Mouse (Mus musculus): ENCODE results near the gene Fto. TPM values are rescaled to one million over a fixed set of nuclear protein-coding genes. Genes with fewer than 3 reads are reported as not detected.

The Fto gene
- total and polyA plus RNA-seq, 3 experiments = 8.4 to 43.2 (median 15.7) TPM

GRCm38 (mm10) chr8:91518085-91518484 lies 204.8 kb downstream of the Fto start:
- H3K36me3 ChIP-seq (replicated peaks in 1 of 2; ENCODE audit: control insufficient read depth in 1 of 2, insufficient read depth in 1 of 2, low read length in 1 of 2) = peaks cover 4 to 50% of the 10 kb centered on the region in 2 experiments
- H3K4me1 ChIP-seq (ENCODE audit: control insufficient read depth in 1 of 2, insufficient read depth in 2 of 2) = no peaks in the 10 kb centered on the region
- dilution Hi-C loops (cut with MboI; ENCODE audit: extremely low pct_ligation_motif_present, extremely low pct_unique_long_range_greater_than_20kb, low sequenced_read_pairs) (no loop called here), in situ Hi-C loops (cut with MboI; ENCODE audit: low pct_ligation_motif_present, low pct_unique_long_range_greater_than_20kb, low sequenced_read_pairs) (loop anchor here (25.0 kb wide), 1 partner anchor 1494 kb away; no protein-coding TSS in a partner anchor)
- H3K4me2 ChIP-seq (ENCODE audit: insufficient read depth, low read depth, poor library complexity, severe bottlenecking) = no peak overlapping the region
- H3K27ac ChIP-seq (ENCODE audit: insufficient read depth, low read depth) = no peak overlapping the region
- H3K9ac ChIP-seq (ENCODE audit: insufficient read depth, low read depth) = no peak overlapping the region
- H3K4me3 ChIP-seq (replicated peaks in 1 of 3; ENCODE audit: low read depth in 2 of 3, low read length in 2 of 3, poor library complexity in 1 of 3) = no peak overlapping the region
- no peak for TF ChIP-seq TCF12 (IDR thresholded peaks at IDR 0.05; ENCODE audit: low read depth, low read length)
- TF ChIP-seq ZC3H11A (IDR thresholded peaks at IDR 0.05; ENCODE audit: low read depth, low read length) = no peak
- TF ChIP-seq ELF1 (IDR thresholded peaks at IDR 0.05; ENCODE audit: low read depth, low read length) = no peak
- TF ChIP-seq CHD1 (IDR thresholded peaks at IDR 0.05; ENCODE audit: low read depth, low read length) = no peak
- TF ChIP-seq MXI1 (IDR thresholded peaks at IDR 0.05; ENCODE audit: low read depth, low read length) = no peak
- no peak for TF ChIP-seq POLR2AphosphoS2 (IDR thresholded peaks at IDR 0.05; ENCODE audit: low read depth, low read length)
- TF ChIP-seq KAT2A (IDR thresholded peaks at IDR 0.05; ENCODE audit: insufficient replicate concordance, low read length) = no peak
- TF ChIP-seq ZNF384 (IDR thresholded peaks at IDR 0.05; ENCODE audit: low read depth, low read length) = no peak
- no peaks in the 10 kb centered on the region for H3K9me3 ChIP-seq (replicated peaks; ENCODE audit: low read length)
- no peaks in the 10 kb centered on the region for H3K27me3 ChIP-seq (replicated peaks)
- DNase-seq (ENCODE audit: extremely low read depth) = no peak
- H3K79me2 ChIP-seq (replicated peaks; ENCODE audit: control insufficient read depth, extremely low read depth, insufficient read depth, poor library complexity, severe bottlenecking) = no peaks in the 10 kb centered on the region

GRCm38 (mm10) chr8:91522201-91522600 lies 208.9 kb downstream of the Fto start:
- Histone ChIP-seq H3K9ac (ENCODE audit: insufficient read depth, low read depth) (no peak overlapping the region), H3K36me3 (replicated peaks in 1 of 2; ENCODE audit: control insufficient read depth in 1 of 2, insufficient read depth in 1 of 2, low read length in 1 of 2) (peaks cover 12 to 65% of the 10 kb centered on the region in 2 experiments), H3K4me2 (ENCODE audit: insufficient read depth, low read depth, poor library complexity, severe bottlenecking) (no peak overlapping the region), H3K27me3 (replicated peaks) (no peaks in the 10 kb centered on the region), H3K79me2 (replicated peaks; ENCODE audit: control insufficient read depth, extremely low read depth, insufficient read depth, poor library complexity, severe bottlenecking) (no peaks in the 10 kb centered on the region), H3K4me1 (ENCODE audit: control insufficient read depth in 1 of 2, insufficient read depth in 2 of 2) (no peaks in the 10 kb centered on the region), H3K4me3 (replicated peaks in 1 of 3; ENCODE audit: low read depth in 2 of 3, low read length in 2 of 3, poor library complexity in 1 of 3) (no peak overlapping the region), H3K9me3 (replicated peaks; ENCODE audit: low read length) (no peaks in the 10 kb centered on the region), H3K27ac (ENCODE audit: insufficient read depth, low read depth) (no peak overlapping the region)
- no peak for TF ChIP-seq MYC (IDR thresholded peaks at IDR 0.05; ENCODE audit: low read depth, low read length)
- TF ChIP-seq MAZ (IDR thresholded peaks at IDR 0.05; ENCODE audit: low read depth, low read length) = no peak
- no peak for TF ChIP-seq BHLHE40 (IDR thresholded peaks at IDR 0.05; ENCODE audit: low read depth, low read length)
- no peak for TF ChIP-seq MXI1 (IDR thresholded peaks at IDR 0.05; ENCODE audit: low read depth, low read length)
- no peak for TF ChIP-seq RCOR1 (conservative IDR thresholded peaks at IDR 0.05; ENCODE audit: low read depth, low read length)
- TF ChIP-seq MEF2A (IDR thresholded peaks at IDR 0.05; ENCODE audit: borderline replicate concordance, low read depth, low read length) = no peak
- TF ChIP-seq ZKSCAN1 (IDR thresholded peaks at IDR 0.05; ENCODE audit: borderline replicate concordance, low read depth, low read length) = no peak
- TF ChIP-seq NELFE (IDR thresholded peaks at IDR 0.05; ENCODE audit: low read depth, low read length) = no peak
- no peak for TF ChIP-seq SIN3A (IDR thresholded peaks at IDR 0.05; ENCODE audit: low read length)
- TF ChIP-seq E2F4 (IDR thresholded peaks at IDR 0.05; ENCODE audit: insufficient replicate concordance, low read depth, low read length) = no peak
- no peak for TF ChIP-seq TBP (conservative IDR thresholded peaks at IDR 0.05; ENCODE audit: low read depth, low read length)
- TF ChIP-seq USF1 (IDR thresholded peaks at IDR 0.05; ENCODE audit: low read depth, low read length) = no peak
- no peak for TF ChIP-seq CTCF (conservative IDR thresholded peaks at IDR 0.05 in 1 of 2, IDR thresholded peaks at IDR 0.05 in 1 of 2; ENCODE audit: low read depth in 2 of 2, low read length in 2 of 2)
- TF ChIP-seq JUND (conservative IDR thresholded peaks at IDR 0.05; ENCODE audit: low read depth, low read length) = no peak
- no peak for TF ChIP-seq ZNF384 (IDR thresholded peaks at IDR 0.05; ENCODE audit: low read depth, low read length)
- no peak for TF ChIP-seq NRF1 (IDR thresholded peaks at IDR 0.05; ENCODE audit: low read depth, low read length)
- TF ChIP-seq KAT2A (IDR thresholded peaks at IDR 0.05; ENCODE audit: insufficient replicate concordance, low read length) = no peak
- TF ChIP-seq IRF4 (IDR thresholded peaks at IDR 0.05; ENCODE audit: low read depth, low read length) = no peak
- TF ChIP-seq ZMIZ1 (IDR thresholded peaks at IDR 0.05; ENCODE audit: low read depth, low read length) = no peak
- TF ChIP-seq UBTF (IDR thresholded peaks at IDR 0.05; ENCODE audit: low read depth, low read length) = no peak
- DNase-seq (ENCODE audit: extremely low read depth) = no peak
- dilution Hi-C loops (cut with MboI; ENCODE audit: extremely low pct_ligation_motif_present, extremely low pct_unique_long_range_greater_than_20kb, low sequenced_read_pairs) = no loop called here
- in situ Hi-C loops (cut with MboI; ENCODE audit: low pct_ligation_motif_present, low pct_unique_long_range_greater_than_20kb, low sequenced_read_pairs) = loop anchor here (25.0 kb wide), 1 partner anchor 1490 kb away; no protein-coding TSS in a partner anchor

All from CH12.LX (cell line).